Mouse (Mus musculus): ENCODE data around the gene Lhx4. TPM values are rescaled to one million over a fixed set of nuclear protein-coding genes. Genes with fewer than 3 reads are reported as not detected.
A peak's percentile ranks its signal among the peaks of the same experiment; 100 is the strongest.

Gene Lhx4
- total RNA-seq, 2 experiments from 2014 or later, result not detected

GRCm38 (mm10) chr1:155742411-155743363 is 8.8 kb downstream of the Lhx4 start:
- DNase-seq, result no peak

GRCm38 (mm10) chr1:155741988-155742387 is 9.5 kb downstream of the Lhx4 start:
- no peak for DNase-seq

GRCm38 (mm10) chr1:155741378-155741945 is 10.0 kb downstream of the Lhx4 start:
- no peak for DNase-seq

- no peak for DNase-seq
These were observed 10.7 kb downstream of the Lhx4 start for GRCm38 (mm10) chr1:155740622-155741377.

- DNase-seq, result no peak
These were observed 13.6 kb downstream of the Lhx4 start for GRCm38 (mm10) chr1:155737809-155738383.

- no peak for DNase-seq
These were observed 14.3 kb downstream of the Lhx4 start for GRCm38 (mm10) chr1:155737017-155737808.

GRCm38 (mm10) chr1:155736096-155736825 is 15.2 kb downstream of the Lhx4 start:
- DNase-seq, result no peak

GRCm38 (mm10) chr1:155731156-155731555 is 20.3 kb downstream of the Lhx4 start:
- DNase-seq, result no peak

- no peak for DNase-seq
These were observed 22.2 kb downstream of the Lhx4 start for GRCm38 (mm10) chr1:155729113-155729795.

GRCm38 (mm10) chr1:155727830-155728229 is 23.7 kb downstream of the Lhx4 start:
- DNase-seq, result no peak

- DNase-seq, result no peak
These were observed 25.6 kb downstream of the Lhx4 start for GRCm38 (mm10) chr1:155725876-155726275.

GRCm38 (mm10) chr1:155724301-155724700 is 27.2 kb downstream of the Lhx4 start:
- DNase-seq, result no peak

GRCm38 (mm10) chr1:155722185-155722584 is 29.3 kb downstream of the Lhx4 start:
- no peak for DNase-seq

GRCm38 (mm10) chr1:155721443-155721842 is 30.0 kb downstream of the Lhx4 start:
- DNase-seq, result peak in 1 of 2 experiments; percentile 56

- DNase-seq, result no peak
These were observed 31.5 kb downstream of the Lhx4 start for GRCm38 (mm10) chr1:155720006-155720405.

- no peak for DNase-seq
These were observed 32.6 kb downstream of the Lhx4 start for GRCm38 (mm10) chr1:155718851-155719250.

- no peak for DNase-seq
These were observed 34.2 kb downstream of the Lhx4 start for GRCm38 (mm10) chr1:155717301-155717700.

GRCm38 (mm10) chr1:155715366-155715765 is 36.1 kb downstream of the Lhx4 start:
- DNase-seq, result no peak

- DNase-seq, result peak; percentile 37 to 49
These were observed 38.2 kb downstream of the Lhx4 start for GRCm38 (mm10) chr1:155713306-155713705.

- DNase-seq, result no peak
These were observed 47.3 kb downstream of the Lhx4 start for GRCm38 (mm10) chr1:155704182-155704581.
